Mouse (Mus musculus) CH12.LX (cell line): Measurements from ENCODE around the gene Spata21. TPM values are rescaled to one million over a fixed set of nuclear protein-coding genes. Genes with fewer than 3 reads are reported as not detected.

ENCODE experiments used
- DNase-seq: peaks from one replicate; pipeline ENCODE4 v3.0.0-alpha.2; 2013; ENCODE audit errors: extremely low read depth
- H3K27ac ChIP-seq: 2 replicates; pipeline ENCODE4 v1.5.1; 2012; ENCODE audit warnings: low read depth, mild to moderate bottlenecking, control low read depth, moderate library complexity; ENCODE audit not compliant: insufficient read depth
- H3K27me3 ChIP-seq: replicated peaks from 2 replicates; pipeline ENCODE3; 2012; ENCODE audit warnings: inconsistent platforms
- H3K36me3 ChIP-seq, 2 experiments: replicated peaks in 1 of 2; 2 replicates each; pipeline versions ENCODE3 to v1.6.1; 2012; ENCODE audit warnings: inconsistent platforms in 1 of 2, low read length in 1 of 2, mild to moderate bottlenecking in 1 of 2, mixed read lengths in 1 of 2, moderate library complexity in 1 of 2; ENCODE audit not compliant: control insufficient read depth in 1 of 2, insufficient read depth in 1 of 2
- H3K4me1 ChIP-seq, 2 experiments: 2 replicates each; pipeline ENCODE4 v1.6.1; 2012; ENCODE audit warnings: inconsistent platforms in 1 of 2, moderate library complexity in 1 of 2; ENCODE audit not compliant: insufficient read depth in 2 of 2, control insufficient read depth in 1 of 2
- H3K4me2 ChIP-seq: 2 replicates; pipeline ENCODE4 v1.6.1; 2012; ENCODE audit warnings: low read depth, mild to moderate bottlenecking, control low read depth; ENCODE audit not compliant: poor library complexity, insufficient read depth, severe bottlenecking
- H3K4me3 ChIP-seq, 3 experiments: fragments of 150-350 bp in 1 of 3; sonication (generic) in 1 of 3; replicated peaks in 1 of 3; 2 replicates each; pipeline versions ENCODE3 to v1.5.1; 2011 to 2012; ENCODE audit warnings: low read depth in 2 of 3, low read length in 2 of 3, mild to moderate bottlenecking in 2 of 3, moderate library complexity in 2 of 3, control low read depth in 1 of 3, improper control_type of control experiment in 1 of 3, inconsistent platforms in 1 of 3, mixed read lengths in 1 of 3; ENCODE audit not compliant: poor library complexity in 1 of 3
- H3K79me2 ChIP-seq: replicated peaks from 2 replicates; pipeline ENCODE4 v1.6.1; 2012; ENCODE audit warnings: mild to moderate bottlenecking, moderate library complexity; ENCODE audit not compliant: control insufficient read depth, poor library complexity, insufficient read depth, severe bottlenecking; ENCODE audit errors: extremely low read depth
- H3K9ac ChIP-seq: 2 replicates; pipeline ENCODE4 v1.6.1; 2012; ENCODE audit warnings: low read depth, mild to moderate bottlenecking, control low read depth, moderate library complexity; ENCODE audit not compliant: insufficient read depth
- H3K9me3 ChIP-seq: replicated peaks from 2 replicates; pipeline ENCODE3; 2012; ENCODE audit warnings: low read length, inconsistent platforms, mixed read lengths
- ELF1 ChIP-seq: IDR thresholded peaks from 2 replicates; pipeline ENCODE4 v1.6.1; 2014; ENCODE audit warnings: low read depth, mild to moderate bottlenecking, inconsistent platforms, low read length, improper control_type of control experiment
- EP300 ChIP-seq: IDR thresholded peaks from 2 replicates; pipeline ENCODE4 v1.6.1; 2011; ENCODE audit warnings: low read length, improper control_type of control experiment
- ETS1 ChIP-seq: conservative IDR thresholded peaks from 2 replicates; pipeline ENCODE4 v1.6.1; 2012; ENCODE audit warnings: low read depth, mild to moderate bottlenecking, inconsistent platforms, low read length, improper control_type of control experiment, moderate library complexity
- HCFC1 ChIP-seq: IDR thresholded peaks from 2 replicates; pipeline ENCODE4 v1.6.1; 2012; ENCODE audit warnings: low read depth, mild to moderate bottlenecking, inconsistent platforms, low read length, improper control_type of control experiment
- JUND ChIP-seq: conservative IDR thresholded peaks from 2 replicates; pipeline ENCODE4 v1.6.1; 2011; ENCODE audit warnings: low read depth, low read length, improper control_type of control experiment
- MAFK ChIP-seq: IDR thresholded peaks from 2 replicates; pipeline ENCODE4 v1.6.1; 2011; ENCODE audit warnings: low read length, improper control_type of control experiment; ENCODE audit not compliant: insufficient replicate concordance
- MAX ChIP-seq: IDR thresholded peaks from 2 replicates; pipeline ENCODE4 v1.6.1; 2011; ENCODE audit warnings: low read length, improper control_type of control experiment
- MAZ ChIP-seq: IDR thresholded peaks from 2 replicates; pipeline ENCODE4 v1.6.1; 2012; ENCODE audit warnings: low read depth, mild to moderate bottlenecking, inconsistent platforms, low read length, improper control_type of control experiment, moderate library complexity
- MEF2A ChIP-seq: IDR thresholded peaks from 2 replicates; pipeline ENCODE4 v1.6.1; 2014; ENCODE audit warnings: low read depth, mild to moderate bottlenecking, inconsistent platforms, low read length, improper control_type of control experiment, borderline replicate concordance
- NELFE ChIP-seq: IDR thresholded peaks from 2 replicates; pipeline ENCODE4 v1.6.1; 2011; ENCODE audit warnings: low read depth, low read length, improper control_type of control experiment
- POLR2AphosphoS2 ChIP-seq: IDR thresholded peaks from 2 replicates; pipeline ENCODE4 v1.6.1; 2011; ENCODE audit warnings: low read depth, low read length, improper control_type of control experiment
- RCOR1 ChIP-seq: conservative IDR thresholded peaks from 2 replicates; pipeline ENCODE4 v1.6.1; 2012; ENCODE audit warnings: low read depth, mild to moderate bottlenecking, inconsistent platforms, low read length, improper control_type of control experiment
- SMC3 ChIP-seq: IDR thresholded peaks from 2 replicates; pipeline ENCODE4 v1.6.1; 2011; ENCODE audit warnings: low read depth, low read length, improper control_type of control experiment
- TBP ChIP-seq: conservative IDR thresholded peaks from 2 replicates; pipeline ENCODE4 v1.6.1; 2011; ENCODE audit warnings: low read depth, low read length, improper control_type of control experiment
- USF1 ChIP-seq: IDR thresholded peaks from 2 replicates; pipeline ENCODE4 v1.6.1; 2014; ENCODE audit warnings: low read depth, mild to moderate bottlenecking, inconsistent platforms, low read length, improper control_type of control experiment
- USF2 ChIP-seq: conservative IDR thresholded peaks from 2 replicates; pipeline ENCODE4 v1.6.1; 2011; ENCODE audit warnings: low read depth, low read length, improper control_type of control experiment
- ZKSCAN1 ChIP-seq: IDR thresholded peaks from 2 replicates; pipeline ENCODE4 v1.6.1; 2012; ENCODE audit warnings: low read depth, inconsistent platforms, low read length, improper control_type of control experiment, borderline replicate concordance
- ZMIZ1 ChIP-seq: IDR thresholded peaks from 2 replicates; pipeline ENCODE4 v1.6.1; 2012; ENCODE audit warnings: low read depth, mild to moderate bottlenecking, inconsistent platforms, low read length, improper control_type of control experiment
- dilution Hi-C: fragments of 300-500 bp; cut with MboI; formaldehyde crosslinking; loops from 2 replicates; pipeline ENCODE4 v1.14.3; 2020; ENCODE audit warnings: low sequenced_read_pairs; ENCODE audit not compliant: extremely low pct_unique_long_range_greater_than_20kb, extremely low pct_ligation_motif_present
- in situ Hi-C: fragments of 300-500 bp; cut with MboI; formaldehyde crosslinking; loops from 3 replicates; pipeline ENCODE4 v1.14.3; 2019; ENCODE audit warnings: low sequenced_read_pairs, low pct_ligation_motif_present, low pct_unique_long_range_greater_than_20kb, mixed read lengths
- polyA plus RNA-seq: library from polyadenylated mRNA; unstranded; fragments of >175 nt; gene quantifications from 2 replicates; pipeline ENCODE4 v1.2.1, GENCODE M21; 2012; ENCODE audit warnings: low read depth; ENCODE audit not compliant: insufficient read length
- total RNA-seq, 2 experiments: library from RNA; depleted of rRNA; stranded (reverse); fragments of 300-350 nt in 1 of 2; fragments of >200 nt in 1 of 2; gene quantifications; 2 replicates each; pipeline ENCODE4 v1.2.3; 2012 to 2014

Gene Spata21
- total and polyA plus RNA-seq, 3 experiments, result not detected

GRCm38 (mm10) chr4:141072502-141072901 lies 15.6 kb upstream of the Spata21 start:
- Histone ChIP-seq H3K27ac (no peak overlapping the region), H3K36me3 (peaks cover 73 to 79% of the 10 kb centered on the region in 2 experiments), H3K9ac (no peak overlapping the region), H3K9me3 (no peaks in the 10 kb centered on the region), H3K4me2 (no peak overlapping the region)
- TF ChIP-seq HCFC1, result no peak
- TF ChIP-seq MAFK, result no peak
- TF ChIP-seq TBP, result no peak
- TF ChIP-seq MAX, result no peak
- no peak for TF ChIP-seq ZKSCAN1
- no peak for TF ChIP-seq ETS1
- TF ChIP-seq EP300, result no peak
- TF ChIP-seq ELF1, result no peak
- TF ChIP-seq MAZ, result no peak
- no peak for TF ChIP-seq SMC3
- TF ChIP-seq ZMIZ1, result no peak
- TF ChIP-seq, all 38 proteins: peak for 0
- dilution Hi-C loops (no loop called here), in situ Hi-C loops (no loop called here)
- Histone ChIP-seq H3K79me2 (peaks cover 24% of the 10 kb centered on the region), H3K4me1 (peaks cover 6 to 24% of the 10 kb centered on the region in 2 experiments; a peak in 3 of 4 replicates), H3K4me3 (no peak overlapping the region), H3K27me3 (no peaks in the 10 kb centered on the region)
- no peak for DNase-seq

- Histone ChIP-seq H3K4me3 (no peak overlapping the region), H3K9me3 (no peaks in the 10 kb centered on the region), H3K9ac (no peak overlapping the region), H3K4me1 (peaks cover 6 to 24% of the 10 kb centered on the region in 2 experiments; a peak in 3 of 4 replicates), H3K4me2 (no peak overlapping the region), H3K36me3 (peaks cover 61 to 68% of the 10 kb centered on the region in 2 experiments), H3K79me2 (peaks cover 28% of the 10 kb centered on the region), H3K27ac (no peak overlapping the region), H3K27me3 (no peaks in the 10 kb centered on the region)
- in situ Hi-C loops, result no loop called here
- no peak for DNase-seq
- dilution Hi-C loops, result no loop called here
- TF ChIP-seq MAZ, result no peak
- TF ChIP-seq SMC3, result no peak
- TF ChIP-seq JUND, result no peak
- no peak for TF ChIP-seq MEF2A
- no peak for TF ChIP-seq POLR2AphosphoS2
- TF ChIP-seq HCFC1, result no peak
- TF ChIP-seq NELFE, result no peak
- TF ChIP-seq USF2, result no peak
- no peak for TF ChIP-seq USF1
- TF ChIP-seq RCOR1, result no peak
Measured at GRCm38 (mm10) chr4:141073661-141074060, 14.5 kb upstream of the Spata21 start.
